Mouse (Mus musculus) midbrain, postnatal 0 days (tissue): ENCODE data around the gene Vmn1r101. TPM values are rescaled to one million over a fixed set of nuclear protein-coding genes. Genes with fewer than 3 reads are reported as not detected.
"Not testable (repeated sequence)": the region's sequence is repeated elsewhere in the genome, so short reads cannot be mapped to it uniquely, and the experiment has no call there.

Experiments
- ATAC-seq: fragments of 200-750 bp; cut with Nextera tagmentation; 2 replicates; pipeline ENCODE4 v1.8.0; 2017; ENCODE audit warnings: moderate number of reproducible peaks, mild to moderate bottlenecking, moderate TSS enrichment, moderate library complexity; ENCODE audit not compliant: low FRiP score
- DNase-seq: peaks from one replicate; pipeline ENCODE4 v3.0.0-alpha.2; 2015; ENCODE audit warnings: low spot score
- H3K27ac ChIP-seq: fragments of 300-500 bp; sonication (generic); 2 replicates; pipeline ENCODE4 v1.5.1; 2014; ENCODE audit warnings: low read depth, mild to moderate bottlenecking, low read length, mixed read lengths
- H3K27me3 ChIP-seq: fragments of 300-500 bp; sonication (generic); 2 replicates; pipeline ENCODE4 v1.6.1; 2014; ENCODE audit warnings: low read length, control low read depth, mixed read lengths; ENCODE audit not compliant: insufficient read depth
- H3K36me3 ChIP-seq: fragments of 300-500 bp; sonication (generic); 2 replicates; pipeline ENCODE4 v1.6.1; 2014; ENCODE audit warnings: low read length, control low read depth, mixed read lengths; ENCODE audit not compliant: insufficient read depth
- H3K4me1 ChIP-seq: fragments of 300-500 bp; sonication (generic); 2 replicates; pipeline ENCODE4 v1.6.1; 2014; ENCODE audit warnings: mild to moderate bottlenecking, control low read depth, antibody characterized with exemption, low read length, mixed read lengths; ENCODE audit not compliant: insufficient read depth
- H3K4me2 ChIP-seq: fragments of 300-500 bp; sonication (generic); 2 replicates; pipeline ENCODE4 v1.6.1; 2014; ENCODE audit warnings: low read depth, mild to moderate bottlenecking, low read length, mixed read lengths; ENCODE audit not compliant: poor library complexity, severe bottlenecking
- H3K4me3 ChIP-seq: fragments of 300-500 bp; sonication (generic); 2 replicates; pipeline ENCODE4 v1.5.1; 2014; ENCODE audit warnings: low read depth, mild to moderate bottlenecking, low read length, moderate library complexity
- H3K9ac ChIP-seq: fragments of 300-500 bp; sonication (generic); replicated peaks from 2 replicates; pipeline ENCODE4 v1.6.1; 2014; ENCODE audit warnings: mild to moderate bottlenecking, low read length, moderate library complexity, mixed read lengths; ENCODE audit not compliant: poor library complexity, severe bottlenecking
- H3K9me3 ChIP-seq: fragments of 300-500 bp; sonication (generic); 2 replicates; pipeline ENCODE4 v1.6.1; 2016; ENCODE audit warnings: low read length, control low read depth
- WGBS: fragments of 180-500 bp; shearing (Covaris S2); extraction: QIAGEN DNeasy Blood & Tissue Kit; methylation state at CpG from one replicate; pipeline ENCODE4 v1.1.7; 2014; 5-methylcytosine and 5-hydroxymethylcytosine counted together
- polyA plus RNA-seq: library from polyadenylated mRNA; unstranded; fragments of >200 nt; fragmentation: Nextera tagmentation; extraction: Ambion mirVana; gene quantifications from 2 replicates; pipeline ENCODE4 v1.2.1, GENCODE M21; 2015
- total RNA-seq: library from RNA; depleted of rRNA; stranded (reverse); fragments of >200 nt; gene quantifications from 2 replicates; pipeline ENCODE4 v1.2.3, GENCODE M21; 2014; rRNA removed

Gene Vmn1r101
- total RNA-seq (not detected in 2 replicates), polyA plus RNA-seq (not detected in 2 replicates)

GRCm38 (mm10) chr7:20442493-20442892 is at the start of gene Vmn1r101:
Vmn1r101 (minus strand) TSS chr7:20442593.
- DNase-seq, H3K4me2 ChIP-seq, H3K27me3 ChIP-seq, H3K9ac ChIP-seq, H3K9me3 ChIP-seq, H3K4me3 ChIP-seq, H3K4me1 ChIP-seq, H3K27ac ChIP-seq, ATAC-seq, H3K36me3 ChIP-seq: not testable (repeated sequence)
- no CpG with 5 or more reads among the region's 2 CpGs for WGBS

GRCm38 (mm10) chr7:20474825-20475224 is 32.4 kb upstream of the Vmn1r101 start, which contains the start of gene Gm10670:
Gm10670 (minus strand) TSS chr7:20474925.
- not testable (repeated sequence) for H3K27ac ChIP-seq, H3K4me1 ChIP-seq, H3K4me3 ChIP-seq, ATAC-seq, DNase-seq, H3K27me3 ChIP-seq, H3K9me3 ChIP-seq, H3K9ac ChIP-seq, H3K36me3 ChIP-seq, H3K4me2 ChIP-seq
- no CpG with 5 or more reads among the region's 5 CpGs for WGBS

- ATAC-seq, H3K27me3 ChIP-seq, H3K4me2 ChIP-seq, H3K36me3 ChIP-seq, H3K9ac ChIP-seq, H3K27ac ChIP-seq, H3K4me1 ChIP-seq, H3K4me3 ChIP-seq, H3K9me3 ChIP-seq, DNase-seq: not testable (repeated sequence)
- WGBS, result no CpG with 5 or more reads among the region's 3 CpGs
These were observed 24.8 kb downstream of the Vmn1r101 start, which contains the start of gene Vmn1r100 for GRCm38 (mm10) chr7:20417642-20418041. Vmn1r100 (plus strand) TSS chr7:20417942.

Other genes with a start within 250 kb of the Vmn1r101 start
- gene Vmn1r95, start 248.9 kb downstream of the Vmn1r101 start, total RNA-seq, result not detected in 2 replicates
- not detected in 2 replicates for gene Vmn1r95, start 248.9 kb downstream of the Vmn1r101 start, polyA plus RNA-seq
- gene Gm6164, start 237.0 kb downstream of the Vmn1r101 start, total RNA-seq, result not detected in 2 replicates
- not detected in 2 replicates for gene Gm6164, start 237.0 kb downstream of the Vmn1r101 start, polyA plus RNA-seq
- gene Gm4498, start 208.8 kb downstream of the Vmn1r101 start, total RNA-seq, result not detected in 2 replicates
- gene Gm4498, start 208.8 kb downstream of the Vmn1r101 start, polyA plus RNA-seq, result not detected in 2 replicates
- gene Gm5890, start 179.8 kb downstream of the Vmn1r101 start, total RNA-seq, result not detected in 2 replicates
- not detected in 2 replicates for gene Gm5890, start 179.8 kb downstream of the Vmn1r101 start, polyA plus RNA-seq
- not detected in 2 replicates for gene Gm4133, start 108.5 kb downstream of the Vmn1r101 start, total RNA-seq
- not detected in 2 replicates for gene Gm4133, start 108.5 kb downstream of the Vmn1r101 start, polyA plus RNA-seq
- not detected in 2 replicates for gene Gm5728, start 67.2 kb downstream of the Vmn1r101 start, total RNA-seq
- gene Gm5728, start 67.2 kb downstream of the Vmn1r101 start, polyA plus RNA-seq, result not detected in 2 replicates
- not detected in 2 replicates for gene Vmn1r100, start 24.7 kb downstream of the Vmn1r101 start, total RNA-seq
- not detected in 2 replicates for gene Vmn1r100, start 24.7 kb downstream of the Vmn1r101 start, polyA plus RNA-seq
- gene Gm10670, start 32.3 kb upstream of the Vmn1r101 start, total RNA-seq, result not detected in 2 replicates
- not detected in 2 replicates for gene Gm10670, start 32.3 kb upstream of the Vmn1r101 start, polyA plus RNA-seq
- not detected in 2 replicates for gene Vmn1r103, start 67.9 kb upstream of the Vmn1r101 start, total RNA-seq
- gene Vmn1r103, start 67.9 kb upstream of the Vmn1r101 start, polyA plus RNA-seq, result not detected in 2 replicates
- gene Vmn1r104, start 91.2 kb upstream of the Vmn1r101 start, total RNA-seq, result not detected in 2 replicates
- not detected in 2 replicates for gene Vmn1r104, start 91.2 kb upstream of the Vmn1r101 start, polyA plus RNA-seq
- gene Gm5726, start 103.2 kb upstream of the Vmn1r101 start, total RNA-seq, result not detected in 2 replicates
- gene Gm5726, start 103.2 kb upstream of the Vmn1r101 start, polyA plus RNA-seq, result not detected in 2 replicates
- gene Gm4141, start 133.6 kb upstream of the Vmn1r101 start, total RNA-seq, result not detected in 2 replicates
- not detected in 2 replicates for gene Gm4141, start 133.6 kb upstream of the Vmn1r101 start, polyA plus RNA-seq
- gene Gm4513, start 156.4 kb upstream of the Vmn1r101 start, total RNA-seq, result not detected in 2 replicates
- not detected in 2 replicates for gene Gm4513, start 156.4 kb upstream of the Vmn1r101 start, polyA plus RNA-seq
- not detected in 2 replicates for gene Vmn1r107, start 226.3 kb upstream of the Vmn1r101 start, total RNA-seq
- gene Vmn1r107, start 226.3 kb upstream of the Vmn1r101 start, polyA plus RNA-seq, result not detected in 2 replicates